Mouse (Mus musculus): Measurements from ENCODE around the gene B4galnt4.

DNA sequence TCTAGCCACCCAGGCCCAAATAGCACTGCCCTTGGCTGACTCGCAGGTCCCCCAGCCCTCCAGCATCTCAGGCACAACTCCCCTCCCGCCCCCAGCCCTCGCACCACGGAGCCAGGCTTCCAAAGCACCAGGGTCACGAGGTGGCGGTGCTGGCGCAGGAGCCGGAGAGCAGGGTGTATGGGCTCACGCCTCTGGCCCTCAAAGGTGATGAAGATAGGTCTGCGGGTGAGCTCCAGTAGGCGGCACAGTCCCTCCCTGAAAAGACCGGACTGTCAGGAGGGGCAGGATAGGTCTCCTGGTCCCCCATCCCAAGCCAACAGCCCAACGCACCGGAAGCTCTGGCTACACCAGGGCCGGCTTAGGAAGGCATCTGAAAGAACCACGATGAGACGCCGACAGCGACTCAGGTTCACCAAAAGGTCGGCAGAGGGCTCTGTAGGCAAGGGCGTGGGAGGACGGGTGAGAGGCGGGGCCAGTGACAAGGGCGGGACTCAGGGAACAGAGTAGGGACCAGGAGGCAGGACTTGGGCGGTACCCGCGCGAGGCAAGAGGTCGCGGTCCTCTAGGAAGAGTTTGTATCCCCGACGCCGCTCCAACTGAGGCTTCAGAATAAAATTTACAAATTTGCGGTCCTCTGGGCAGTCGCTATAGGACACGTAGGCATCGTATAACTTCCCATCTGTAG, 31.3 kb downstream of the B4galnt4 start:
- TF ChIP-seq CTCF (IDR thresholded peaks at IDR 0.05; ENCODE audit: low read depth) (peak; percentile 81), EP300 (optimal IDR thresholded peaks at IDR 0.05) (no peak)
